Mouse (Mus musculus) left cerebral cortex, postnatal 14 days (tissue): ENCODE results near the gene Agxt. TPM values are rescaled to one million over a fixed set of nuclear protein-coding genes. Genes with fewer than 3 reads are reported as not detected.
A peak's percentile ranks its signal among the peaks of the same experiment; 100 is the strongest.

Experiments
- DNase-seq, 2 experiments: peaks; one replicate each; pipeline ENCODE4 v3.0.0; 2021 to 2022; ENCODE audit warnings: low spot score in 2 of 2, mixed read lengths in 1 of 2
- intact Hi-C: fragments of 180-260 bp; cut with DNase I; formaldehyde crosslinking; loops from one replicate; pipeline ENCODE4 v1.15.1; 2025
- total RNA-seq, 2 experiments: library from RNA; stranded (reverse); gene quantifications; 2 replicates each; pipeline ENCODE4 v1.2.3; 2021

Agxt gene
- total RNA-seq, 2 experiments from 2014 or later = not detected

DNA sequence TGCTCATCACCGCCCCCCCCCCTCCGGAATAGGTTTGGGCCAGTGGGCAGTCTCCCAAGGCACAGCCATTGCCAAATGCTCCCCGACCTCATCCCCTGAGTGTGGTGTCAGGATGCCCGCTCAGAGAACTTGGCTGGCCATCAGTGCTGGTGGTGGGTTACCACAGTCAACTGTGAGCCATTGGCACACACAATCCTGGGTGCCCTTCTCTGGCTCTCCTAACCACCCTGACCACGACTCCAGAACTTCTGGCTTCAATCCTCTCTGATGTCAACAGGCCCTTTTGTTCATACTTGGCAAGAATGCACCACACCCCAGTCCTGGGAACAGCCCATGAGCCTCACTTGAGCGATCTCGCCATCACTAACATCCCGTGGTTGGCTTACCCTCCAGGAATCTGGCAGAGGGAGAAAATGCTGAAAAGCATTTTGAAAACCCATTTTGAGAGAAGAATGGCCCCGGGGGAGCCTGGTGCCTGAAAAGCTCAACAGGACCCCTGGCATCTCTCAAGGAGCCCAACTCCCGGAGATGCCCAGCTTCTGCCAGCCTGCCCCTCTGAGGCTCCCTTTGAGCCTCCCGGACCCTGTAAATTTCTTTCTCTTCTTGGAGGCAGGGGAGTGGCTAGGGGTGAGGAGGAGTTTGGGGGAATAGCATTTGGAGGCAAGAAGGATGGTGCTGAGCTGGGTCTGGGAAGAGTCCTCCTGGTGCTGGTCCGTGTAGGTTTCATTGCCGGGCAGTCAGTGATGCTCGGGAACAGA is 49.2 kb downstream of the Agxt start:
- DNase-seq = peak in 1 of 2 experiments; percentile 7
- intact Hi-C loops = no loop called here

DNA sequence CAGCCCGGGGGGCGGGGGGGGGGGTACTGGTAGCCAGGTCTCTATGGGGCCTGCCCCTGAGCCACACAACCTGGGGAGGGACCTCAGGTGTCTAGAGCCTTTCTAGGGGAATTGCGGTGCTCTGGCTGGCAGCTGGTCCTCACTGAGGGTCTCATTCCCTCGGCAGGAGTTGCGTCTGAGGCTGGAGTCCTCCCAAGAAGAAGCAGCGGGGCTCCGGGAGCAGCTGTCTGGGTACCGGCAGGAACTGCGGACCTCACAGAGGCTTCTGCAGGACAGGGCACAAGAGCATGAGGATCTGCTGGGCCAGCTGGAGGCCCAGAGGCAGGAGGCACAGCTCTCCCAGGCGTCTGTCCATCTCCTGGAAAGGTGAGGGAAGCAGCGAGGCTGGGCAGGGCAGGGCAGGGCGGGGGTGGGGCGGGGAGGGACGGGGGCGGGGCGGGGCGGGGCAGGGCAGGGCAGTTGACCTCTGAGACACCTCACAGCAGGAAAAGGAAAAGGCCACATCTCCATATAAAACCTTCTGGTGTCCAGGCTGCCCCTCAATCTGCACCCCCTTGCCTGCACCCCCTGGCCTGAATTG is 55.8 kb downstream of the Agxt start:
- intact Hi-C loops = no loop called here
- no peak for DNase-seq

DNA sequence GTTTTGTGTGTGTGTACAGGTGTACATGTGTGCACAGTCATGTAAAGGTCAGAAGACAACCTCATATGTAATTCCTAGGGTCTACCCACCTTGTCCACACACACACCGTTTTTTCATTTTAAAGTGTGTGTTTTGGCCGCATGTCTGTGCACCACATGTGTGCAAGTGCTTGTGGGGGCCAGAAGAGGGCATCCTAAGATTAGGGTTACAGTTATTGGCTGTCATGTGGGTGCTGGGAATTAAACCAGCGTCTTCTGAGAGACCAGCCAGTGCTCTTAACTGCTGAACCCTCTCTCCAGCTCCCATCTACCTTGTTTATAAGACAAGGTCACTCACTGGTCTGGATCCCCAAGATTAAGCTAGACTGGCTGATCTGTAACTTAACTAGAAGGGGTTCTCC is 59.9 kb downstream of the Agxt start:
- DNase-seq = no peak
- intact Hi-C loops = no loop called here

Other genes starting within 250 kb of the Agxt start
- gene Ankmy1, start 232.3 kb upstream of the Agxt start, total RNA-seq = under 1 TPM; 0.11 to 0.19 TPM
- gene Dusp28, start 228.3 kb upstream of the Agxt start, total RNA-seq = 1 to 10 TPM; 6.6 to 8.1 TPM
- 10 to 100 TPM; 39.9 to 42.5 TPM for gene Rnpepl1, start 224.5 kb upstream of the Agxt start, total RNA-seq
- gene Capn10, start 200.9 kb upstream of the Agxt start, total RNA-seq = 10 to 100 TPM; 44.9 to 52.0 TPM
- under 1 TPM; 0.26 to 0.61 TPM for gene Gpr35, start 184.4 kb upstream of the Agxt start, total RNA-seq
- gene Aqp12, start 128.9 kb upstream of the Agxt start, total RNA-seq = not detected
- gene Kif1a, start 33.3 kb upstream of the Agxt start, total RNA-seq = 100 to 1,000 TPM; 813 to 815 TPM
- not detected for gene 2310007B03Rik, start 25.7 kb downstream of the Agxt start, total RNA-seq
- gene Crocc2, start 33.5 kb downstream of the Agxt start, total RNA-seq = under 1 TPM; 0.07 to 0.19 TPM
- gene Sned1, start 100.6 kb downstream of the Agxt start, total RNA-seq = 1 to 10 TPM; 7.7 to 8.2 TPM
- 10 to 100 TPM; 19.1 to 19.4 TPM for gene Mterf4, start 170.7 kb downstream of the Agxt start, total RNA-seq
- 10 to 100 TPM; 88.7 to 98.5 TPM for gene Ppp1r7, start 207.6 kb downstream of the Agxt start, total RNA-seq
- 1 to 10 TPM; 5.9 to 7.5 TPM for gene Pask, start 208.2 kb downstream of the Agxt start, total RNA-seq
- gene Ano7, start 238.7 kb downstream of the Agxt start, total RNA-seq = under 1 TPM; 0.11 to 0.63 TPM